Mouse (Mus musculus) kidney, embryonic 16.5 days (tissue): ENCODE data around the gene Usp15. TPM values are rescaled to one million over a fixed set of nuclear protein-coding genes. Genes with fewer than 3 reads are reported as not detected.
A peak's percentile ranks its signal among the peaks of the same experiment; 100 is the strongest.

Experiments
- ATAC-seq: fragments of 200-750 bp; cut with Nextera tagmentation; 2 replicates; pipeline ENCODE4 v1.8.0; 2017; ENCODE audit warnings: moderate TSS enrichment; ENCODE audit not compliant: low FRiP score, low TSS enrichment
- H3K27ac ChIP-seq: fragments of 300-500 bp; sonication (generic); 2 replicates; pipeline ENCODE4 v1.5.1; 2014; ENCODE audit warnings: low read length
- H3K27me3 ChIP-seq: fragments of 300-500 bp; sonication (generic); 2 replicates; pipeline ENCODE4 v1.6.1; 2014; ENCODE audit warnings: low read length, control low read depth, mixed read lengths; ENCODE audit not compliant: insufficient read depth
- H3K36me3 ChIP-seq: fragments of 300-500 bp; sonication (generic); 2 replicates; pipeline ENCODE4 v1.6.1; 2014; ENCODE audit warnings: low read length, control low read depth, mixed read lengths; ENCODE audit not compliant: insufficient read depth
- H3K4me1 ChIP-seq: fragments of 300-500 bp; sonication (generic); 2 replicates; pipeline ENCODE4 v1.6.1; 2014; ENCODE audit warnings: low read length, control low read depth, mixed read lengths; ENCODE audit not compliant: insufficient read depth
- H3K4me2 ChIP-seq: fragments of 300-500 bp; sonication (generic); replicated peaks from 2 replicates; pipeline ENCODE4 v1.6.1; 2014; ENCODE audit warnings: low read depth, low read length
- H3K4me3 ChIP-seq: fragments of 300-500 bp; sonication (generic); 2 replicates; pipeline ENCODE4 v1.5.1; 2014; ENCODE audit warnings: mild to moderate bottlenecking, low read length
- H3K9ac ChIP-seq: fragments of 300-500 bp; sonication (generic); replicated peaks from 2 replicates; pipeline ENCODE4 v1.6.1; 2014; ENCODE audit warnings: low read length
- H3K9me3 ChIP-seq: fragments of 300-500 bp; sonication (generic); 2 replicates; pipeline ENCODE4 v1.6.1; 2016; ENCODE audit warnings: low read length, control low read depth
- WGBS: fragments of 180-500 bp; shearing (Covaris S2); extraction: QIAGEN DNeasy Blood & Tissue Kit; methylation state at CpG from one replicate; pipeline ENCODE4 v1.1.7; 2014; 5-methylcytosine and 5-hydroxymethylcytosine counted together
- polyA plus RNA-seq: library from polyadenylated mRNA; unstranded; fragments of >200 nt; fragmentation: Nextera tagmentation; extraction: Ambion mirVana; gene quantifications from 2 replicates; pipeline ENCODE4 v1.2.1, GENCODE M21; 2015

The Usp15 gene
- polyA plus RNA-seq, 1 experiment from 2014 or later, result 72.4 TPM

- Histone ChIP-seq H3K4me2 (no peak overlapping the region), H3K4me1 (peaks cover 11% of the 10 kb centered on the region), H3K4me3 (no peak overlapping the region), H3K36me3 (peaks cover 18% of the 10 kb centered on the region; the same call in 1 of the 2 replicates), H3K27me3 (no peaks in the 10 kb centered on the region), H3K9me3 (no peaks in the 10 kb centered on the region), H3K9ac (no peak overlapping the region), H3K27ac (no peak overlapping the region)
- ATAC-seq, result peak; percentile 51; the same call in 1 of the 2 replicates
- WGBS, result 37% methylated on average over 4 of the region's 4 CpGs
These were observed 48.6 kb downstream of the Usp15 start for GRCm38 (mm10) chr10:123148025-123148814.

GRCm38 (mm10) chr10:123147180-123147579 is 49.6 kb downstream of the Usp15 start:
- 29% methylated on average over 6 of the region's 6 CpGs for WGBS
- H3K4me3 ChIP-seq, result no peak overlapping the region
- no peak overlapping the region for H3K9ac ChIP-seq
- peak; percentile 65; the same call in 1 of the 2 replicates for ATAC-seq
- no peak overlapping the region for H3K27ac ChIP-seq
- H3K4me2 ChIP-seq, result no peak overlapping the region
- H3K36me3 ChIP-seq, result peaks cover 15% of the 10 kb centered on the region; the same call in 1 of the 2 replicates
- H3K9me3 ChIP-seq, result no peaks in the 10 kb centered on the region
- peaks cover 11% of the 10 kb centered on the region for H3K4me1 ChIP-seq
- no peaks in the 10 kb centered on the region for H3K27me3 ChIP-seq

- no peak overlapping the region for H3K9ac ChIP-seq
- H3K27me3 ChIP-seq, result no peaks in the 10 kb centered on the region
- no peak overlapping the region for H3K4me2 ChIP-seq
- WGBS, result 72% methylated on average over 2 of the region's 2 CpGs
- H3K9me3 ChIP-seq, result no peaks in the 10 kb centered on the region
- peaks cover 11% of the 10 kb centered on the region for H3K4me1 ChIP-seq
- H3K4me3 ChIP-seq, result no peak overlapping the region
- ATAC-seq, result no peak
- H3K36me3 ChIP-seq, result peaks cover 13% of the 10 kb centered on the region; the same call in 1 of the 2 replicates
- H3K27ac ChIP-seq, result no peak overlapping the region
These were observed 50.4 kb downstream of the Usp15 start for GRCm38 (mm10) chr10:123146349-123146748.

GRCm38 (mm10) chr10:123144256-123144655 is 52.5 kb downstream of the Usp15 start:
- ATAC-seq, result no peak
- peaks cover 10% of the 10 kb centered on the region; the same call in 1 of the 2 replicates for H3K36me3 ChIP-seq

GRCm38 (mm10) chr10:123142395-123143050 is 54.3 kb downstream of the Usp15 start:
- no peak for ATAC-seq
- Histone ChIP-seq H3K9ac (no peak overlapping the region), H3K27me3 (no peaks in the 10 kb centered on the region), H3K27ac (no peak overlapping the region), H3K36me3 (peaks cover 10% of the 10 kb centered on the region; the same call in 1 of the 2 replicates), H3K4me3 (no peak overlapping the region), H3K9me3 (no peaks in the 10 kb centered on the region), H3K4me1 (0 out of 2 replicates have a peak, but pooled peaks cover 2% of the 10 kb centered on the region), H3K4me2 (no peak overlapping the region)
- WGBS, result 92% methylated on average over 5 of the region's 5 CpGs

More at GRCm38 (mm10) chr10:123144256-123144655, 52.5 kb downstream of the Usp15 start:
- H3K9ac ChIP-seq, result no peak overlapping the region
- H3K4me3 ChIP-seq, result no peak overlapping the region
- H3K27me3 ChIP-seq, result no peaks in the 10 kb centered on the region
- peaks cover 11% of the 10 kb centered on the region for H3K4me1 ChIP-seq
- H3K27ac ChIP-seq, result no peak overlapping the region
- WGBS, result 93% methylated on average over 8 of the region's 8 CpGs
- no peaks in the 10 kb centered on the region for H3K9me3 ChIP-seq
- no peak overlapping the region for H3K4me2 ChIP-seq

GRCm38 (mm10) chr10:123135818-123136217 is 61.0 kb downstream of the Usp15 start:
- Histone ChIP-seq H3K4me3 (no peak overlapping the region), H3K4me2 (no peak overlapping the region), H3K9ac (no peak overlapping the region), H3K27me3 (no peaks in the 10 kb centered on the region), H3K4me1 (no peaks in the 10 kb centered on the region), H3K27ac (no peak overlapping the region), H3K9me3 (no peaks in the 10 kb centered on the region), H3K36me3 (peaks cover 21% of the 10 kb centered on the region)
- peak; percentile 12; the same call in 1 of the 2 replicates for ATAC-seq
- WGBS, result 66% methylated on average over 10 of the region's 10 CpGs

GRCm38 (mm10) chr10:123131487-123131886 is 65.3 kb downstream of the Usp15 start:
- H3K4me1 ChIP-seq, result no peaks in the 10 kb centered on the region
- no peak overlapping the region for H3K4me3 ChIP-seq
- no peak overlapping the region for H3K9ac ChIP-seq
- H3K27me3 ChIP-seq, result no peaks in the 10 kb centered on the region
- no peak for ATAC-seq
- H3K27ac ChIP-seq, result no peak overlapping the region
- 90% methylated on average over 10 of the region's 10 CpGs for WGBS
- H3K9me3 ChIP-seq, result no peaks in the 10 kb centered on the region
- no peak overlapping the region for H3K4me2 ChIP-seq
- peaks cover 39% of the 10 kb centered on the region for H3K36me3 ChIP-seq

GRCm38 (mm10) chr10:123120666-123121392 is 76.0 kb downstream of the Usp15 start:
- H3K27ac ChIP-seq, result no peak overlapping the region
- no peaks in the 10 kb centered on the region for H3K4me1 ChIP-seq
- H3K4me2 ChIP-seq, result no peak overlapping the region
- WGBS, result 94% methylated on average over 14 of the region's 14 CpGs
- no peaks in the 10 kb centered on the region for H3K9me3 ChIP-seq
- no peaks in the 10 kb centered on the region for H3K27me3 ChIP-seq
- no peak overlapping the region for H3K4me3 ChIP-seq
- no peak for ATAC-seq
- no peak overlapping the region for H3K9ac ChIP-seq
- H3K36me3 ChIP-seq, result peaks cover 56% of the 10 kb centered on the region

- Histone ChIP-seq H3K27me3 (no peaks in the 10 kb centered on the region), H3K36me3 (peaks cover 49% of the 10 kb centered on the region), H3K4me2 (no peak overlapping the region), H3K4me1 (no peaks in the 10 kb centered on the region), H3K27ac (no peak overlapping the region), H3K9ac (no peak overlapping the region), H3K4me3 (no peak overlapping the region), H3K9me3 (no peaks in the 10 kb centered on the region)
- no peak for ATAC-seq
- 71% methylated on average over 14 of the region's 14 CpGs for WGBS
These were observed 79.9 kb downstream of the Usp15 start for GRCm38 (mm10) chr10:123116861-123117260.
